ENCODE assay signal across 8 mouse cellular contexts in genomic region chr6:8508883-8509536, GRCm38 (mm10). TPM values are rescaled to one million over a fixed set of nuclear protein-coding genes. Genes with fewer than 3 reads are reported as not detected.
A peak's percentile ranks its signal among the peaks of the same experiment; 100 is the strongest.
DNase-seq lines count a peak whose midpoint lies in the region; ATAC-seq and TF ChIP-seq lines count a peak whose summit lies in the region.

No protein-coding gene starts in this region.

- no peaks in the 10 kb centered on the region; the same call in 1 of the 2 replicates for H3K27me3 ChIP-seq in ES-Bruce4 (ENCODE audit: control insufficient read depth, insufficient read depth, low read length, poor library complexity, severe bottlenecking)
- no peaks in the 10 kb centered on the region for H3K27me3 ChIP-seq in forebrain, embryonic 13.5 days
- no peaks in the 10 kb centered on the region for H3K27me3 ChIP-seq in liver, postnatal 0 days (ENCODE audit: insufficient read depth, low read length)
- no peaks in the 10 kb centered on the region for H3K27me3 ChIP-seq in neural tube, embryonic 14.5 days (ENCODE audit: control insufficient read depth, insufficient read depth, low read length)

- peak; percentile 94 for ATAC-seq in cerebellum, adult (ENCODE audit: insufficient number of reproducible peaks, low FRiP score, low TSS enrichment)
- peak; percentile 99 for ATAC-seq in forebrain, embryonic 13.5 days
- ATAC-seq in liver, postnatal 0 days: peak; percentile 98
- peak; percentile 99 for ATAC-seq in neural tube, embryonic 14.5 days (ENCODE audit: low read depth)

- DNase-seq in heart, postnatal 10 days: peak; percentile 99
- peak; percentile 98 for DNase-seq in large intestine, adult 2 months (ENCODE audit: low read depth, low spot score)
- DNase-seq in liver, postnatal 0 days: peak; percentile 99
- peak; percentile 99 for DNase-seq in testis, postnatal 10 days (ENCODE audit: low spot score)

- intact Hi-C loops in heart, postnatal 10 days (cut with DNase I): loop anchor here (5.0 kb wide), 1 partner anchor 232 kb away; no protein-coding TSS in a partner anchor

- no peaks in the 10 kb centered on the region for H3K36me3 ChIP-seq in ES-Bruce4 (ENCODE audit: control insufficient read depth, insufficient read depth, low read length, poor library complexity, severe bottlenecking)
- no peaks in the 10 kb centered on the region for H3K36me3 ChIP-seq in forebrain, embryonic 13.5 days (ENCODE audit: poor library complexity, severe bottlenecking)
- no peaks in the 10 kb centered on the region for H3K36me3 ChIP-seq in liver, postnatal 0 days (replicated peaks; ENCODE audit: insufficient read depth, low read length)
- no peaks in the 10 kb centered on the region for H3K36me3 ChIP-seq in neural tube, embryonic 14.5 days (ENCODE audit: control insufficient read depth, insufficient read depth, low read length)

- no peaks in the 10 kb centered on the region for H3K4me1 ChIP-seq in ES-Bruce4 (ENCODE audit: control insufficient read depth, insufficient read depth, low read length)
- peaks cover 36% of the 10 kb centered on the region for H3K4me1 ChIP-seq in forebrain, embryonic 13.5 days
- peaks cover 18% of the 10 kb centered on the region for H3K4me1 ChIP-seq in liver, postnatal 0 days (ENCODE audit: insufficient read depth)
- H3K4me1 ChIP-seq in neural tube, embryonic 14.5 days (ENCODE audit: control insufficient read depth, insufficient read depth, low read length): peaks cover 24% of the 10 kb centered on the region; the same call in 1 of the 2 replicates

- H3K4me3 ChIP-seq in ES-Bruce4 (ENCODE audit: low read depth, low read length): peak overlapping the region; percentile 71
- peak overlapping the region; percentile 98 for H3K4me3 ChIP-seq in forebrain, embryonic 13.5 days
- H3K4me3 ChIP-seq in liver, postnatal 0 days (ENCODE audit: low read depth, low read length): peak overlapping the region; percentile 83
- peak overlapping the region; percentile 93 for H3K4me3 ChIP-seq in neural tube, embryonic 14.5 days (ENCODE audit: low read depth, low read length)

- WGBS in forebrain, embryonic 13.5 days: under 1% methylated on average over 54 of the region's 56 CpGs
- WGBS in large intestine, adult 2 months: under 1% methylated on average over 55 of the region's 56 CpGs
- under 1% methylated on average over 53 of the region's 56 CpGs for WGBS in liver, postnatal 0 days (ENCODE audit: insufficient replicate concordance)
- WGBS in neural tube, embryonic 14.5 days: under 1% methylated on average over 45 of the region's 56 CpGs

- TF ChIP-seq CTCF in ES-Bruce4 (IDR thresholded peaks at IDR 0.05; ENCODE audit: low read depth, low read length): no peak
- no peak for TF ChIP-seq CTCF in liver, postnatal 0 days (IDR thresholded peaks at IDR 0.05; ENCODE audit: low read depth)

- TF ChIP-seq EP300 in ES-Bruce4 (IDR thresholded peaks at IDR 0.05; ENCODE audit: insufficient read depth, low read depth, low read length): no peak
- no peak for TF ChIP-seq EP300 in liver, postnatal 0 days (IDR thresholded peaks at IDR 0.05; ENCODE audit: low read depth)

- no peaks in the 10 kb centered on the region for H3K9me3 ChIP-seq in ES-Bruce4 (replicated peaks; ENCODE audit: control insufficient read depth, insufficient read depth, low read length, poor library complexity, severe bottlenecking)
- H3K9me3 ChIP-seq in forebrain, embryonic 13.5 days (replicated peaks): no peaks in the 10 kb centered on the region
- no peaks in the 10 kb centered on the region for H3K9me3 ChIP-seq in liver, postnatal 0 days (ENCODE audit: low read length)
- H3K9me3 ChIP-seq in neural tube, embryonic 14.5 days (ENCODE audit: control insufficient read depth, low read length): no peaks in the 10 kb centered on the region

- H3K9ac ChIP-seq in ES-Bruce4 (ENCODE audit: low read depth, poor library complexity, severe bottlenecking): peak overlapping the region; percentile 96
- H3K9ac ChIP-seq in forebrain, embryonic 13.5 days: peak overlapping the region; percentile 99
- peak overlapping the region; percentile 96 for H3K9ac ChIP-seq in liver, postnatal 0 days (replicated peaks)
- H3K9ac ChIP-seq in neural tube, embryonic 14.5 days (replicated peaks; ENCODE audit: low read depth, low read length): peak overlapping the region; percentile 94

- peak overlapping the region; percentile 79 for H3K4me2 ChIP-seq in forebrain, embryonic 13.5 days
- peak overlapping the region; percentile 96 for H3K4me2 ChIP-seq in liver, postnatal 0 days (ENCODE audit: low read depth, low read length)
- H3K4me2 ChIP-seq in neural tube, embryonic 14.5 days (ENCODE audit: low read depth, low read length): peak overlapping the region; percentile 74

- no peak overlapping the region for H3K27ac ChIP-seq in ES-Bruce4 (ENCODE audit: insufficient read depth, low read length)
- H3K27ac ChIP-seq in forebrain, embryonic 13.5 days: peak overlapping the region; percentile 100
- peak overlapping the region; percentile 99 for H3K27ac ChIP-seq in liver, postnatal 0 days (ENCODE audit: low read depth)
- H3K27ac ChIP-seq in neural tube, embryonic 14.5 days (ENCODE audit: low read depth, low read length): peak overlapping the region; percentile 100

- peak; percentile 14 for TF ChIP-seq POLR2A in ES-Bruce4 (IDR thresholded peaks at IDR 0.05; ENCODE audit: insufficient read depth, low read length)

RNA-seq across cellular contexts. Expression of gene Glcci1, which starts 0.4 kb away (rescaled TPM):
- polyA plus RNA-seq in ES-Bruce4 (2011; ENCODE audit: insufficient read depth, insufficient read length, low read depth, missing spikeins): 2.8 and 4.1 TPM in 2 replicates
- 9.6 and 14.6 TPM in 2 replicates for polyA plus RNA-seq in forebrain, embryonic 13.5 days (2015; fragmentation: Nextera tagmentation; extraction: Ambion mirVana)
- total RNA-seq in heart, postnatal 10 days (2021): 10 to 100 TPM; 12.5 to 17.6 TPM
- polyA plus RNA-seq in large intestine, adult 2 months (2012; rRNA removed): 2.1 and 4.2 TPM in 2 replicates
- polyA plus RNA-seq in liver, postnatal 0 days (2015; fragmentation: Nextera tagmentation; extraction: Ambion mirVana): 2.5 and 3.0 TPM in 2 replicates
- polyA plus RNA-seq in neural tube, embryonic 14.5 days (2014; fragmentation: Nextera tagmentation; extraction: Ambion mirVana): 11.3 and 12.8 TPM in 2 replicates
